Mouse (Mus musculus): ENCODE data around the gene Gadd45b. TPM values are rescaled to one million over a fixed set of nuclear protein-coding genes. Genes with fewer than 3 reads are reported as not detected.
A peak's percentile ranks its signal among the peaks of the same experiment; 100 is the strongest.

Gene Gadd45b
- polyA plus RNA-seq, 1 experiment from 2014 or later, result 1.6 TPM

- peaks cover 50% of the 10 kb centered on the region for H3K36me3 ChIP-seq
- H3K27ac ChIP-seq, result peak overlapping the region; percentile 90
- WGBS (ENCODE audit: insufficient replicate concordance), result 13% methylated on average over 25 of the region's 25 CpGs
- H3K4me2 ChIP-seq, result peak overlapping the region; percentile 96
- ATAC-seq, result no peak
- H3K9me3 ChIP-seq (replicated peaks), result no peaks in the 10 kb centered on the region
- H3K27me3 ChIP-seq (replicated peaks), result no peaks in the 10 kb centered on the region
- peak overlapping the region; percentile 91 for H3K9ac ChIP-seq
- peak overlapping the region; percentile 92 for H3K4me3 ChIP-seq
- peaks cover 39% of the 10 kb centered on the region for H3K4me1 ChIP-seq
Measured at GRCm38 (mm10) chr10:80899591-80900317, 30.1 kb upstream of the Gadd45b start.

DNA sequence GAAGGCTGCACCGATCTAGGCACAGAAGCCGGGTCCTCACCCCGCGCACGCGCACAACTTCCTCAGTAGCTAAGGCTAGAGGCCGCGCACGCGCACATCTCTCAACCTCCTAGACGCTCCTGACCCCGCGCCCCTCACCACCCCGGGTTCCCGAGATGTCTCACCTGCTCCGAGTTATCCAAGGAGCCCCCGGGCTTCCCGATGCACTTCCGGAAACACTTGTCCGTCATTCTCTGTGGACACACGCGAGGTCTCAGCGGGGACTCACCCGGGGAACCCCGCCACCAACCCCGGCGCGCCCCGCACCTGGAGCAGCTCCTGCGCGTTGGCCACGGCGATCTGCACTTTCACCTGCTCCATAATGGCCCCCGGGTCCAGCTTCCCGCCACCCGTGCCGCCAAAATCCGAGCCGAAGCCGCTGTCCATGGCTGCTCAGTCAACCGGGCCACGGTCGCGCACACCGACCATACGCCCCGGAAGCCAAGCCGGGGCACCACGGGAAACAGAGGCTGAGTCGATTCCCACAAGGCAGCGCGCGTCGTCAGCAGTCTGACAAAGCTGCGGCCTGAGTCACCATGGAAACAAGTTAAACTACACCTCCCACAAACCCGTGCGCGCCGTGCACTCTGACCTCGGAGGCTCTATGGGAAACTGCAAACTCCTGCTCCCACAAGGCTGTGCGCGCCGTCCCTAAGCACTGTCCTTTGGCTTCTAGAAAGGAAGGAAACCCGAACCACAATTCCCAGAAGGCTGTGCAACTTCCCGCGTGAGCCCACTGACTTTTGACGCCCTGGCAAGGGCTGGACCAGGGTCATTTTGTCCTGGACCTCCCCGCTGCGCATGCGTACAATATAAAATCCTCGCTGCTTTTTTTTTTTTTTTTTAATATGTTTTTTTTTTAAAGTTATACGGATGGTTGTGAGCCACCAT lies 29.3 kb upstream of the Gadd45b start, which contains the start of gene Timm13:
TSS of gene Timm13 (minus strand) at position 652 of the 930 bp plus-strand sequence.
- Histone ChIP-seq H3K27me3 (replicated peaks) (no peaks in the 10 kb centered on the region), H3K4me3 (peak within 1 kb of the TSS; percentile 92), H3K4me2 (peak within 1 kb of the TSS; percentile 96), H3K9me3 (replicated peaks) (no peaks in the 10 kb centered on the region), H3K9ac (peak within 1 kb of the TSS; percentile 91), H3K36me3 (peaks cover 59% of the 10 kb centered on the region), H3K4me1 (peaks cover 35% of the 10 kb centered on the region), H3K27ac (peak within 1 kb of the TSS; percentile 90)
- WGBS (ENCODE audit: insufficient replicate concordance), result under 1% methylated on average over 72 of the region's 72 CpGs
- ATAC-seq, result peak; percentile 93

DNA sequence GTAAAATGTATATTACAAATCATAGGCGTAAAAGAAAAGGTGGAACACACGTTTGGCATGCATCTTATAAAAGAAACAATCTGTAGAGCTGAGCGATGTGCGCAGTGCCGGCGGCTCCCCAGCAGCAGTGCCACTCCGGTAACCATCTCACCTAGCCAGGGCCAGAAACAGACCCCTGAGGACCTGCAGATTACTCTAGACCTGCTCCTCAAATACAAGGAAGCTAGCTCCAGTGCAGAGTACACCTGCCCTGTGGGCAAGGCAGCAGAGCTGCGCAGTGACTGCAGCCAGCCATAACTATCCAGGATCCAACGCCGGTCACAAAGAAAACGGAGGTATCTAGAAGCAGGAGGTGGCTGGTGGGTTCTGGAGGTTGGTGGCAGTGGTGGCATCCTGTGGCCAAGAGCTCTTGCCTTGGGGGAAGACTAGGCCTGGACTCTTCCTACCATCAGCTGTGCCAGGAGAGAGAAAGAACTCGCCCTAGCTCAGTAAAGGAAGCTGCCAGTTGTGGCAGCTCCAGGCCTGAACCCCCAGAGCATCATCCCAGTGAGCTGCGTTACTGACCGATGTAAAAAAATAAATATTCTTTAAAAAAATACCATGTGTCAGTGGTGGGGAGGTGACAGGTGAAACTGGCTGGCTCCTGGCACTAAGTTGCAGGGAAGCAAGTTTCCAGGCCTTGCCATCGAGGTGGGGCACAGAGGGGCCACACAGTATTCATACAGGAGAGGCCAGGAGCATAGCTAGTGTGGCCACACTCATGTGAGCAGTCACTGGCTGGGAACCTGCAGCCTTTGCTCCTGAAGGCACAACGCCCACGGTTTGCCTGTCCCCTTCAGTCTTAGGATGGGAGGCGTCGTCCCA lies 28.2 kb upstream of the Gadd45b start:
- H3K9me3 ChIP-seq (replicated peaks), result no peaks in the 10 kb centered on the region
- ATAC-seq, result no peak
- 87% methylated on average over 19 of the region's 19 CpGs for WGBS (ENCODE audit: insufficient replicate concordance)
- H3K36me3 ChIP-seq, result peaks cover 69% of the 10 kb centered on the region
- H3K4me3 ChIP-seq, result peak overlapping the region; percentile 92
- H3K9ac ChIP-seq, result peak overlapping the region; percentile 33; the same call in 1 of the 2 replicates
- no peaks in the 10 kb centered on the region for H3K27me3 ChIP-seq (replicated peaks)
- H3K4me2 ChIP-seq, result peak overlapping the region; percentile 96
- H3K4me1 ChIP-seq, result peaks cover 33% of the 10 kb centered on the region
- peak overlapping the region; percentile 90 for H3K27ac ChIP-seq

DNA sequence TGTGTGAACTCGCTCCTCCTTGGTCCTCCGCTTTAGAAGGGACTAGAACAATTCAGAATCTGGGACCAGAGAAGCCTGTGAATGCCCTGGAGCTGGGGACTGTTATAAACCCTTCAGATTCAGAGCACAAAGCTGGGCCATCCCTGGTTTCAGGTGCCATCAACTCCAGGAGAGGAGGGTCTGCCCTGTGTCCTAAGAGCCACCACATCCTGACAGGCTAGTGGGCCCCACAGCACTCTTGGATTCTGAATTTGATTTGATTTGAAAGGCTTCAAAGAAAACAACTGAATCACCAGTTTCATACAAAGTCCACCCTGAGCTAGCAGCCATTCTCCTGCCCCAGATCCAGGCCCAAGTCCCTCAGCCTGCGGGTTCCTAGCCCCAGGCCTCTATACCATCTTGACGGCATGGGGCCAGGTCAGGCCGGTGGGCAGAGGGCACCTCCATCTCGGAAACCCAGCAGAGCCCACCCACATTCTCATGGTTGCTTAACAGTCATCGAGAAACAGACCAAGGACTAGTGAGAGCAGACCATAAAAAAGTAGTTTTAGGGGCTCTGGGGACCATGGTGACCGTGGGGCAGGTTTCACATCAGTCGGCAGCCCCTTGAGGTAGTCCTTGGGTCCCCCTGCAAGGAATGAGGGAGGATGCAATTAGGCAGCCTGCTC lies 27.5 kb upstream of the Gadd45b start:
- Histone ChIP-seq H3K4me3 (no peak overlapping the region), H3K36me3 (peaks cover 74% of the 10 kb centered on the region), H3K4me1 (peaks cover 33% of the 10 kb centered on the region), H3K9me3 (replicated peaks) (no peaks in the 10 kb centered on the region), H3K4me2 (no peak overlapping the region), H3K27me3 (replicated peaks) (no peaks in the 10 kb centered on the region), H3K9ac (no peak overlapping the region), H3K27ac (no peak overlapping the region)
- ATAC-seq, result no peak
- 84% methylated on average over 9 of the region's 9 CpGs for WGBS (ENCODE audit: insufficient replicate concordance)

GRCm38 (mm10) chr10:80903282-80903681 lies 26.6 kb upstream of the Gadd45b start:
- no peak overlapping the region for H3K4me3 ChIP-seq
- no peak for ATAC-seq
- no peak overlapping the region for H3K4me2 ChIP-seq
- H3K36me3 ChIP-seq, result peaks cover 75% of the 10 kb centered on the region
- no peak overlapping the region for H3K9ac ChIP-seq
- no peak overlapping the region for H3K27ac ChIP-seq
- H3K27me3 ChIP-seq (replicated peaks), result no peaks in the 10 kb centered on the region
- H3K4me1 ChIP-seq, result peaks cover 25% of the 10 kb centered on the region
- no peaks in the 10 kb centered on the region for H3K9me3 ChIP-seq (replicated peaks)
- 82% methylated on average over 10 of the region's 10 CpGs for WGBS (ENCODE audit: insufficient replicate concordance)

DNA sequence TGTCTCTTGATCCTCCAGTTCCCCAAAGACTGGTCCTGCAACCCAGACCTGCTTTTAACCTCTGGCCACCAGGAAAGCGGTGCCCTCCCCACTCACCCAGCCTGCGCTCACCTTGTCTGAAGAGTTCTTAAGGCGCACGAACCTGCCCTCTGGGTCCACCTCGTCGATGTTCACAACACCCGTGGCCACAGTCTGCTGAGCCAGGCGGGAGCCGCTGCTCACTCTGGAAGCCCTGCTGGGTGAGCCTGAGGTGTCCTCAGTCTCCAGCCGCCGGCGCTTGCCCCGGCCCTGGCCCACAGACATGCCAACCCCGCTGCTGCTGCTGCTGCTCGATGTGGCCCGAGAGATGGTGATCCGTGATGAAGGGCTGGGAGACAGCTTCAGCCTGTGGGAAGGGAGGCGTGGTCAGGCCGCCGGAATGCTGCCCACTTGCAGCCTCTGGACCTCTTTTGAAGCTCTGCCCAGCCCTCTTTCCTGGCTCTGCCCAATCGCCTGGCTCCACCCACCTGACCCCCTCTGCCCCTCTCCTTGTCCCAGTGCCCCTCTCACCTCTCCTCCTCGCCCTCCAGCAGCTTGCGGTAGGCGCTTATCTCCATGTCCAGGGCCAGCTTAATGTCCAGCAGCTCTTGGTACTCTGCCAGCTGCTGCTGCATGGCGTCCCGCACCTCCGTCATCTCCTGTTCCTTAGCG lies 25.7 kb upstream of the Gadd45b start:
- Histone ChIP-seq H3K4me1 (peaks cover 16% of the 10 kb centered on the region), H3K4me2 (no peak overlapping the region), H3K9me3 (replicated peaks) (no peaks in the 10 kb centered on the region), H3K27me3 (replicated peaks) (no peaks in the 10 kb centered on the region), H3K4me3 (no peak overlapping the region), H3K9ac (no peak overlapping the region), H3K27ac (no peak overlapping the region), H3K36me3 (peaks cover 75% of the 10 kb centered on the region)
- ATAC-seq, result no peak
- 81% methylated on average over 28 of the region's 28 CpGs for WGBS (ENCODE audit: insufficient replicate concordance)

DNA sequence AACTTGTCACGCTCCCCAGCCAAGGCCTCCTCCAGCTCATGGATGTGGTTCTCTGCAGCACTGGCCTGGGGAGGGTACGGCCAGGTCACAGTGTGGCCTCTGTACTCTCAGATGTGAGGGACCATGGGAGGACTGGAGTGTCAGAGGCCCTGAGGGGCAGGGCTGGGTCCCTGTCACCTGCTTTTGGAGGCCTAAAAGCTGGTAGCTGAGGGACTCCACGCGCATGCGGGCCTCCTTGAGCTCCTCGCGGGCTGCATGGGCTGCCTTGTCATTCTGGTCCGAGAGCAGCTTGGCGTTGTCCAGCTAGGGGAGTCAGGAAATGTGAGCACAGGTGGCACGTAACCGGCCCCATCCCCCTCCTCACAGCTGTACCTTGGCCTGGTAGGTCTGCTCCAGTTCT lies 25.2 kb upstream of the Gadd45b start:
- Histone ChIP-seq H3K4me2 (no peak overlapping the region), H3K4me3 (no peak overlapping the region), H3K9ac (no peak overlapping the region), H3K9me3 (replicated peaks) (no peaks in the 10 kb centered on the region), H3K27ac (no peak overlapping the region), H3K36me3 (peaks cover 76% of the 10 kb centered on the region), H3K4me1 (peaks cover 11% of the 10 kb centered on the region), H3K27me3 (replicated peaks) (no peaks in the 10 kb centered on the region)
- no peak for ATAC-seq
- WGBS (ENCODE audit: insufficient replicate concordance), result 90% methylated on average over 11 of the region's 11 CpGs

GRCm38 (mm10) chr10:80909375-80910162 lies 20.3 kb upstream of the Gadd45b start:
- Histone ChIP-seq H3K36me3 (peaks cover 94% of the 10 kb centered on the region), H3K9me3 (replicated peaks) (no peaks in the 10 kb centered on the region), H3K4me1 (peaks cover 9% of the 10 kb centered on the region), H3K9ac (no peak overlapping the region), H3K4me2 (no peak overlapping the region), H3K4me3 (no peak overlapping the region), H3K27me3 (replicated peaks) (no peaks in the 10 kb centered on the region), H3K27ac (no peak overlapping the region)
- no peak for ATAC-seq
- 84% methylated on average over 22 of the region's 22 CpGs for WGBS (ENCODE audit: insufficient replicate concordance)

- H3K9ac ChIP-seq, result no peak overlapping the region
- no peak overlapping the region for H3K4me2 ChIP-seq
- peaks cover 80% of the 10 kb centered on the region for H3K36me3 ChIP-seq
- H3K27ac ChIP-seq, result no peak overlapping the region
- no peak for ATAC-seq
- peaks cover 27% of the 10 kb centered on the region for H3K4me1 ChIP-seq
- 76% methylated on average over 4 of the region's 4 CpGs for WGBS (ENCODE audit: insufficient replicate concordance)
- no peaks in the 10 kb centered on the region for H3K27me3 ChIP-seq (replicated peaks)
- H3K4me3 ChIP-seq, result no peak overlapping the region
- no peaks in the 10 kb centered on the region for H3K9me3 ChIP-seq (replicated peaks)
Measured at GRCm38 (mm10) chr10:80911354-80911753, 18.5 kb upstream of the Gadd45b start.

DNA sequence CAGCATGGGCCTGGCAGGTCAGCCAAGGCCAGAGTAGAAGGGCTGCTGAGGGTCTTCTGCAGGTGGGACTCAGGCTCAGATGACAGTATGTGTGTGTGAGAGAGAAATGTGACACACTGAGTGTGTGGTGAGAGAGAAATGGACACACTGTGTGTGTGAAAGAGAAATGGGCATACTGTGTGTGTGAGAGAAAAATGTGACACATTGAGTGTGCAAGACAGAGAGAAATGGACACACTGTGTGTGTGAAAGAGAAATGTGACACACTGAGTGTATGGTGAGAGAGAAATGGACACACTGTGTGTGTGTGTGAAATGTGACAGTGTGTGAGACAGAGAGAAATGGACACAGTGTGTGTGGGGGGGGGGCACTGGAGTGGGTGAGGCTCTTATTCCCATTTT lies 18.0 kb upstream of the Gadd45b start:
- ATAC-seq, result no peak
- Histone ChIP-seq H3K4me1 (peaks cover 32% of the 10 kb centered on the region), H3K36me3 (peaks cover 77% of the 10 kb centered on the region), H3K4me2 (no peak overlapping the region), H3K27me3 (replicated peaks) (no peaks in the 10 kb centered on the region), H3K9ac (no peak overlapping the region), H3K9me3 (replicated peaks) (no peaks in the 10 kb centered on the region), H3K4me3 (no peak overlapping the region), H3K27ac (no peak overlapping the region)

All from liver, embryonic 12.5 days (tissue).